Mouse (Mus musculus) cerebellum, adult 2 months (tissue): ENCODE data around the gene Cga. TPM values are rescaled to one million over a fixed set of nuclear protein-coding genes. Genes with fewer than 3 reads are reported as not detected.
"Not testable (repeated sequence)": the region's sequence is repeated elsewhere in the genome, so short reads cannot be mapped to it uniquely, and the experiment has no call there.

ENCODE experiments used
- DNase-seq, 2 experiments: peaks; one replicate each; pipeline ENCODE4 v3.0.0; 2021
- H3K27ac ChIP-seq: fragments of 200-500 bp; 2 replicates; pipeline ENCODE4 v1.5.1; 2012; ENCODE audit warnings: low read length, control low read depth, inconsistent platforms; ENCODE audit not compliant: insufficient read depth
- H3K27me3 ChIP-seq: fragments of 200-500 bp; 2 replicates; pipeline ENCODE4 v1.6.1; 2012; ENCODE audit warnings: inconsistent platforms, mild to moderate bottlenecking, low read length, moderate library complexity; ENCODE audit not compliant: control insufficient read depth, insufficient read depth
- H3K4me1 ChIP-seq: fragments of 200-500 bp; 2 replicates; pipeline ENCODE4 v1.6.1; 2011; ENCODE audit warnings: low read length; ENCODE audit not compliant: control insufficient read depth, insufficient read depth
- H3K4me3 ChIP-seq: fragments of 200-500 bp; replicated peaks from 2 replicates; pipeline ENCODE3; 2011; ENCODE audit warnings: mild to moderate bottlenecking, low read depth, low read length, control low read depth; ENCODE audit not compliant: insufficient read depth
- CTCF ChIP-seq: fragments of 200-500 bp; IDR thresholded peaks from 2 replicates; pipeline ENCODE4 v1.5.1; 2011; ENCODE audit warnings: low read depth, mild to moderate bottlenecking, control low read depth, low read length, moderate library complexity, borderline replicate concordance; ENCODE audit not compliant: insufficient read depth
- POLR2A ChIP-seq: fragments of 200-500 bp; IDR thresholded peaks from 2 replicates; pipeline ENCODE4 v1.6.1; 2011; ENCODE audit warnings: low read length, control low read depth, borderline replicate concordance; ENCODE audit not compliant: insufficient read depth
- WGBS: fragments of 180-500 bp; shearing (Covaris S2); methylation state at CpG from one replicate; pipeline ENCODE4 v1.1.7; 2018; 5-methylcytosine and 5-hydroxymethylcytosine counted together
- polyA plus RNA-seq: library from polyadenylated mRNA; depleted of rRNA; stranded (reverse); fragments of >200 nt; gene quantifications from 2 replicates; pipeline ENCODE4 v1.2.3, GENCODE M21; 2012; rRNA removed

The Cga gene
- polyA plus RNA-seq, 1 experiment: not detected

DNA sequence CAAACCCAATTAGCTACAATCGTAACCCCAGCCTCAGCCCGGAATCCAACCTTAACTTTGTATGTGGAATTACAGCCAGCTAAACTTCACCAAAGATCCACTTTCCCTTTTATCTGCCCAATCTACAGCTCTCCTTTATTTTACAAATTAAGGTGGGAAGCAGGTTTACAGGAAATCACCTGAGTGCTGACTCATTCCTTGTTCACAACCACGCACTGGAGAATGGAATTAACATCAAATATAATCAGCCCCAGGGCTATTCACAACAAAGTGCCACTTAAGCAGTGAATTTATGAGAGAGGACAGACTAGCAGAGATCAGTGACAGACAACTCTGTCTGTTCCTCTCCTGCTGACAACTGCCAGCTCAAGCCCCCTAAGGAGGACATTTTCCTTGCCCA is 17.8 kb downstream of the Cga start:
- no peak overlapping the region for H3K4me3 ChIP-seq
- TF ChIP-seq CTCF (no peak), POLR2A (no peak)
- H3K27me3 ChIP-seq: no peaks in the 10 kb centered on the region
- no peaks in the 10 kb centered on the region for H3K4me1 ChIP-seq
- no peak overlapping the region for H3K27ac ChIP-seq
- 83% methylated on average over 3 of the region's 3 CpGs for WGBS
- no peak for DNase-seq

GRCm38 (mm10) chr4:34912171-34912570 is 18.6 kb downstream of the Cga start:
- whole genome bisulfite sequencing: 76% methylated on average over 3 of the region's 3 CpGs
- no peak for DNase-seq
- TF ChIP-seq POLR2A: no peak
- TF ChIP-seq CTCF: no peak

GRCm38 (mm10) chr4:34917400-34917799 is 23.8 kb downstream of the Cga start:
- no peak for TF ChIP-seq CTCF
- TF ChIP-seq POLR2A: no peak
- Histone ChIP-seq H3K27me3 (no peaks in the 10 kb centered on the region), H3K4me3 (no peak overlapping the region), H3K27ac (no peak overlapping the region), H3K4me1 (no peaks in the 10 kb centered on the region)
- no peak for DNase-seq
- WGBS: 44% methylated on average over 7 of the region's 7 CpGs

More at GRCm38 (mm10) chr4:34912171-34912570, 18.6 kb downstream of the Cga start:
- no peak overlapping the region for H3K27ac ChIP-seq
- H3K4me1 ChIP-seq: no peaks in the 10 kb centered on the region
- H3K27me3 ChIP-seq: no peaks in the 10 kb centered on the region
- no peak overlapping the region for H3K4me3 ChIP-seq

- peak; percentile 84 for TF ChIP-seq CTCF
- TF ChIP-seq POLR2A: no peak
- peak; percentile 41 to 52 for DNase-seq
- Histone ChIP-seq H3K4me3 (no peak overlapping the region), H3K27ac (no peak overlapping the region), H3K27me3 (no peaks in the 10 kb centered on the region), H3K4me1 (no peaks in the 10 kb centered on the region)
- WGBS: 49% methylated on average over 6 of the region's 6 CpGs
These were observed 28.7 kb downstream of the Cga start for GRCm38 (mm10) chr4:34922177-34922870.

DNA sequence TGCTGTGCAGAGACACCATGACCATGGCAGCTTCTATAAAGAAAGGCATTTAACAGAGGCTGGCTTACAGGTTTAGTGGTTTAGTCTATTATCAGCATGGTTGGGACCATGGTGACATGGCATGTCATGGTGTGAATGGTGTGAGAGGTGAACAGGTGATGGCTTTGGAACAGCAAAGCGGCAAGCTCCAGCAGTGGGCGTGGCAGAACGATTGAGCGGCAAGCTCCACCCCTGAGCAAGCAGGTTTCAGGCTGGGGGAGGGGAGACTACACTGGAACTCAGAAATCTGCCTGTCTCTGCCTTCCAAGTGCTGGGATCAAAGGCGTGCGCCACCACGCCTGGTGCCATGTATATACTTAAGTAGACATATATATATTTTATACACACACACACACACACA is 34.8 kb downstream of the Cga start:
- not testable (repeated sequence) for DNase-seq, H3K4me3 ChIP-seq, H3K27ac ChIP-seq, H3K4me1 ChIP-seq, H3K27me3 ChIP-seq
- 85% methylated on average over 7 of the region's 7 CpGs for WGBS

- TF ChIP-seq POLR2A (no peak), CTCF (no peak)
- H3K4me3 ChIP-seq: no peak overlapping the region
- no peaks in the 10 kb centered on the region for H3K27me3 ChIP-seq
- H3K27ac ChIP-seq: no peak overlapping the region
- 93% methylated on average over 25 of the region's 25 CpGs for WGBS
- DNase-seq: no peak
- no peaks in the 10 kb centered on the region for H3K4me1 ChIP-seq
These were observed 47.5 kb downstream of the Cga start for GRCm38 (mm10) chr4:34941046-34941445.

GRCm38 (mm10) chr4:34947181-34947580 is 53.6 kb downstream of the Cga start:
- DNase-seq: no peak
- TF ChIP-seq POLR2A (no peak), CTCF (no peak)
- H3K4me1 ChIP-seq: no peaks in the 10 kb centered on the region
- H3K4me3 ChIP-seq: no peak overlapping the region
- H3K27me3 ChIP-seq: no peaks in the 10 kb centered on the region
- no peak overlapping the region for H3K27ac ChIP-seq

GRCm38 (mm10) chr4:34953716-34954115 is 60.1 kb downstream of the Cga start:
- DNase-seq: no peak
- no peaks in the 10 kb centered on the region for H3K27me3 ChIP-seq
- TF ChIP-seq POLR2A (no peak), CTCF (no peak)
- 82% methylated on average over 10 of the region's 10 CpGs for WGBS
- no peak overlapping the region for H3K4me3 ChIP-seq
- H3K27ac ChIP-seq: no peak overlapping the region
- H3K4me1 ChIP-seq: no peaks in the 10 kb centered on the region

Other genes with a start within 250 kb of the Cga start
- 19.2 and 20.9 TPM in 2 replicates for gene Slc35a1, start 206.3 kb upstream of the Cga start, polyA plus RNA-seq
- 0.59 and 1.2 TPM in 2 replicates for gene Cfap206, start 163.6 kb upstream of the Cga start, polyA plus RNA-seq
- gene Gm136, start 137.5 kb upstream of the Cga start, polyA plus RNA-seq: not detected in 2 replicates
- 25.0 and 25.4 TPM in 2 replicates for gene Smim8, start 115.4 kb upstream of the Cga start, polyA plus RNA-seq
- 8.9 and 9.4 TPM in 2 replicates for gene Zfp292, start 10.8 kb upstream of the Cga start, polyA plus RNA-seq